Mouse (Mus musculus) forebrain, embryonic 13.5 days (tissue): ENCODE data around the gene Gm20715. TPM values are rescaled to one million over a fixed set of nuclear protein-coding genes. Genes with fewer than 3 reads are reported as not detected.

ENCODE experiments used
- ATAC-seq: fragments of 200-750 bp; cut with Nextera tagmentation; 2 replicates; pipeline ENCODE4 v1.8.0; 2017
- H3K27ac ChIP-seq: fragments of 300-500 bp; sonication (generic); 2 replicates; pipeline ENCODE4 v1.5.1; 2015; ENCODE audit warnings: inconsistent platforms, mild to moderate bottlenecking, moderate library complexity
- H3K27me3 ChIP-seq: fragments of 300-500 bp; sonication (generic); 2 replicates; pipeline ENCODE4 v1.6.1; 2015; ENCODE audit warnings: mild to moderate bottlenecking, inconsistent platforms
- H3K36me3 ChIP-seq: fragments of 300-500 bp; sonication (generic); 2 replicates; pipeline ENCODE4 v1.6.1; 2015; ENCODE audit warnings: mild to moderate bottlenecking, inconsistent platforms; ENCODE audit not compliant: poor library complexity, severe bottlenecking
- H3K4me1 ChIP-seq: fragments of 300-500 bp; sonication (generic); 2 replicates; pipeline ENCODE4 v1.6.1; 2015; ENCODE audit warnings: inconsistent platforms
- H3K4me2 ChIP-seq: fragments of 300-500 bp; sonication (generic); 2 replicates; pipeline ENCODE4 v1.6.1; 2015; ENCODE audit warnings: inconsistent platforms, mild to moderate bottlenecking, moderate library complexity
- H3K4me3 ChIP-seq: fragments of 300-500 bp; sonication (generic); 2 replicates; pipeline ENCODE4 v1.5.1; 2015; ENCODE audit warnings: mild to moderate bottlenecking, inconsistent platforms
- H3K9ac ChIP-seq: fragments of 300-500 bp; sonication (generic); 2 replicates; pipeline ENCODE4 v1.6.1; 2015; ENCODE audit warnings: mild to moderate bottlenecking, inconsistent platforms
- H3K9me3 ChIP-seq: fragments of 300-500 bp; sonication (generic); replicated peaks from 2 replicates; pipeline ENCODE4 v1.6.1; 2016; ENCODE audit warnings: inconsistent platforms
- WGBS: fragments of 180-500 bp; shearing (Covaris S2); methylation state at CpG from one replicate; pipeline ENCODE4 v1.1.7; 2015; 5-methylcytosine and 5-hydroxymethylcytosine counted together
- polyA plus RNA-seq: library from polyadenylated mRNA; unstranded; fragments of >200 nt; fragmentation: Nextera tagmentation; extraction: Ambion mirVana; gene quantifications from 2 replicates; pipeline ENCODE4 v1.2.1, GENCODE M21; 2015

The Gm20715 gene
- polyA plus RNA-seq, 1 experiment from 2014 or later, result 0.05 TPM

- ATAC-seq, result peak; percentile 98
- no peaks in the 10 kb centered on the region for H3K27me3 ChIP-seq
- peaks cover 24% of the 10 kb centered on the region for H3K4me1 ChIP-seq
- peak within 1 kb of the TSS; percentile 86 for H3K4me2 ChIP-seq
- peak within 1 kb of the TSS; percentile 80 for H3K9ac ChIP-seq
- H3K36me3 ChIP-seq, result peaks cover 22% of the 10 kb centered on the region
- H3K4me3 ChIP-seq, result peak within 1 kb of the TSS; percentile 70
- H3K27ac ChIP-seq, result no peak within 1 kb of the TSS
- under 1% methylated on average over 28 of the region's 28 CpGs for WGBS
- no peaks in the 10 kb centered on the region; the same call in 1 of the 2 replicates for H3K9me3 ChIP-seq
These were observed 27.0 kb upstream of the Gm20715 start, which contains the start of gene Zfp28 for GRCm38 (mm10) chr7:6383044-6383455. Zfp28 (plus strand) TSS chr7:6383295.

GRCm38 (mm10) chr7:6384011-6384410 lies 26.1 kb upstream of the Gm20715 start:
- 77% methylated on average over 8 of the region's 8 CpGs for WGBS
- Histone ChIP-seq H3K36me3 (peaks cover 18% of the 10 kb centered on the region), H3K27me3 (no peaks in the 10 kb centered on the region), H3K9ac (peak overlapping the region; percentile 80; the same call in 1 of the 2 replicates), H3K4me3 (peak overlapping the region; percentile 70), H3K9me3 (no peaks in the 10 kb centered on the region; the same call in 1 of the 2 replicates), H3K4me1 (peaks cover 24% of the 10 kb centered on the region), H3K27ac (no peak overlapping the region), H3K4me2 (peak overlapping the region; percentile 86)
- no peak for ATAC-seq

DNA sequence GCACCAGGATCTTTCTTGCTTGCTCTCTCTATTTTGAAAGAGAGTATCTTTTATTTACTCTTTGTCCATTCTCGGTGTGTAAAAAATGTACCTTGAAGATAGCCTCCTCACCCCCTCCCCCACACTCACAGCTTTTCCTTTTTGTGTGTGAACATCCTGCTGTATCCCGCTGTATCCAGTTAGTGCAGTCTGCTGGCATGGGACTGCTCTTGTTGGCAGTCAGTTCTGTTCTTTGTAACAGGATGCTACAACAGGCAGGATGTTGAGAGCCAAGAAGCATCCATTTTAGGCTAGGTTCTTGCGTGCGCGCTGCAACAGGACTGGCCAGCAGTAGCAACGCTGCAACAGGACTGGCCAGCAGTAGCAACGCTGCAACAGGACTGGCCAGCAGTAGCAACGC lies 23.1 kb upstream of the Gm20715 start:
- Histone ChIP-seq H3K4me3 (no peak overlapping the region), H3K9ac (no peak overlapping the region), H3K9me3 (no peaks in the 10 kb centered on the region), H3K4me2 (no peak overlapping the region), H3K4me1 (peaks cover 22% of the 10 kb centered on the region), H3K27ac (no peak overlapping the region), H3K36me3 (peaks cover 45% of the 10 kb centered on the region), H3K27me3 (no peaks in the 10 kb centered on the region)
- WGBS, result 98% methylated on average over 8 of the region's 8 CpGs
- no peak for ATAC-seq

- Histone ChIP-seq H3K27ac (no peak overlapping the region), H3K9ac (no peak overlapping the region), H3K4me1 (peaks cover 7% of the 10 kb centered on the region), H3K27me3 (no peaks in the 10 kb centered on the region), H3K4me3 (no peak overlapping the region), H3K9me3 (no peaks in the 10 kb centered on the region), H3K4me2 (no peak overlapping the region), H3K36me3 (peaks cover 65% of the 10 kb centered on the region)
- ATAC-seq, result no peak
- 88% methylated on average over 5 of the region's 5 CpGs for WGBS
These were observed 21.1 kb upstream of the Gm20715 start for GRCm38 (mm10) chr7:6388971-6389370.

DNA sequence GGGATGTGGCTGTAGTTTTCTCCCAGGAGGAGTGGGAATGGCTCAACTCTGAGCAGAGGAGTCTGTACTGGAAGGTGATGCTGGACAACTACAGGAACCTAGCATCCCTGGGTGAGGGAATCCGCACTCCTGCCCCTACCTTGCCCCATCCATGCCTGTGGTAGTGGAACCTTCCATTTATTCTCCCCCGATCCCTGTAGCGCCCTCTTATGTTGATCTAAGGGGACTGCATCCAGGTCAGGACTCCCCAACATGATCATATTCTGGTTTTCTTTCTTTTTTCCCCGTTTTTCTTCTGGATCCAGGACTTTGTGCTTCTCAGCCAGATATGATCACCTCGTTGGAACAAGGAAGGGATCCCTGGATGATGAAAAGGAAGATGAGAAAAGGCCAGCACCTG lies 20.6 kb upstream of the Gm20715 start:
- 75% methylated on average over 5 of the region's 5 CpGs for WGBS
- Histone ChIP-seq H3K4me3 (no peak overlapping the region), H3K27ac (no peak overlapping the region), H3K9ac (no peak overlapping the region), H3K27me3 (no peaks in the 10 kb centered on the region), H3K4me1 (peaks cover 2% of the 10 kb centered on the region; the same call in 1 of the 2 replicates), H3K36me3 (peaks cover 69% of the 10 kb centered on the region), H3K9me3 (no peaks in the 10 kb centered on the region), H3K4me2 (no peak overlapping the region)
- ATAC-seq, result no peak

- peak within 1 kb of the TSS; percentile 0; the same call in 1 of the 2 replicates for H3K27ac ChIP-seq
- H3K4me3 ChIP-seq, result peak within 1 kb of the TSS; percentile 48
- peak within 1 kb of the TSS; percentile 71 for H3K9ac ChIP-seq
- H3K4me2 ChIP-seq, result peak within 1 kb of the TSS; percentile 72
- peaks cover 25% of the 10 kb centered on the region for H3K36me3 ChIP-seq
- H3K27me3 ChIP-seq, result no peaks in the 10 kb centered on the region
- peaks cover 11% of the 10 kb centered on the region; the same call in 1 of the 2 replicates for H3K4me1 ChIP-seq
- 28% methylated on average over 25 of the region's 25 CpGs for WGBS
- ATAC-seq, result peak; percentile 94
- no peaks in the 10 kb centered on the region for H3K9me3 ChIP-seq
These were observed 11.8 kb upstream of the Gm20715 start, which contains the start of gene Smim17 for GRCm38 (mm10) chr7:6397996-6398975. Smim17 (plus strand) TSS chr7:6398715.

DNA sequence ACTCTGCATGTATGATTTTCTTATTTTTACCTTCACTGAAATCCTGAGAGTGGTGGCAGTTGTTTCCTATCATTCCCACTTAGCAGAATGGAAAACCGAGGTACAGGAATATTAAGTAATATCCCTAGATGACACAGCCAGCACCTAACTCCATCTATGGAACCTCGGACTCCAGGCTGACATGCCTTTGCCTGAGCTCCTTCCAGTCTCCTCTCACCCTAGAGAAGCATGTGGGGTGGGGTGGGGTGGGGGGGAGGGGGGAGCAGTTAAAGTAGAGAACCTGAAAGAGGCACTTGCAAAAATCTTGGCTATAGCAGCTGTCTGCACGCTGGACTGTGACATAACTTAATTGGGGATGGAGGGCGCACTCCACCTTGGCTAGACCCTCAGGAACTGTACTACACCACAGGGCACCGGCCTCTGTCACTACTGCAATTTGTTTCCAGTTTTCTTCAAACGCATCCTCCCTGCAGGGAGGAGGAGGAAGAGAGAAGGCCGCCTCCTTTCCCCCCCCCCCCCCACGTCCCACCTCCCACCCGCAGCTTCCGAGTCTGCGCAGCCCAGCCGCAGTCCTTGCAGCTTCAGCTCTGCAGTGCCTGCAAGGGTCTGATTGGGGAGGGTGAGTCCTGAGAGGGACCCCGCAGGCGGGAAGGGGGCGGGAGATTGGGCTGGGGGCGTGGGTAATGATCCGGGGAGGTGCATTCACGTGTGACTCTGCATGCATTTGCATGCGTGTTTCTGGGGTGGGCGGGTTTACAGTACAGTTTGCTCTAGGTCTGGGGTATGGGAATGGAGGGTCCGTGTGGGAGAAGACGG lies 4.8 kb downstream of the Gm20715 start:
- Histone ChIP-seq H3K9ac (peak overlapping the region; percentile 37; the same call in 1 of the 2 replicates), H3K4me2 (peak overlapping the region; percentile 52), H3K4me3 (peak overlapping the region; percentile 28), H3K27ac (no peak overlapping the region), H3K27me3 (no peaks in the 10 kb centered on the region), H3K36me3 (no peaks in the 10 kb centered on the region), H3K4me1 (no peaks in the 10 kb centered on the region), H3K9me3 (no peaks in the 10 kb centered on the region)
- 8% methylated on average over 20 of the region's 22 CpGs for WGBS
- peak; percentile 89 for ATAC-seq

DNA sequence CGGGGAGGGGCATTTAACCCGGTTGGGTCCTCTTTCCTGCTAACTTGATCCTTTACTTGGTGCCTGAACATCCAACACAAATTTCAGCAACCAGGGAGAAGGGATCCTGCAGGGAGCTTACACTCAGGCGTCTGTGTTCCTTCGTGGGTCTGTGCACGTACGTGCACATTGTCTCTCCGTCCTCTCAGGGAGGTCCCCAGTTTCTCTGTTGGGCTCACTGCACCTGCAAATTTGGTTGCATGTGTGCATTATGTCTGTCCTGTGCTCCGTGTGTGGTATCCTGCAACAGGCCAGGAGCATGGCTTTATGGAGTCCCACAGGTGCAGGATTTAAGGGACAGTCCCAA lies 5.3 kb downstream of the Gm20715 start:
- Histone ChIP-seq H3K4me1 (no peaks in the 10 kb centered on the region), H3K4me3 (peak overlapping the region; percentile 28), H3K4me2 (peak overlapping the region; percentile 52), H3K27ac (no peak overlapping the region), H3K9ac (no peak overlapping the region; the same call in 1 of the 2 replicates), H3K9me3 (no peaks in the 10 kb centered on the region), H3K36me3 (no peaks in the 10 kb centered on the region), H3K27me3 (no peaks in the 10 kb centered on the region)
- peak; percentile 68; the same call in 1 of the 2 replicates for ATAC-seq
- WGBS, result 15% methylated on average over 8 of the region's 8 CpGs

- no peaks in the 10 kb centered on the region for H3K36me3 ChIP-seq
- H3K9me3 ChIP-seq, result no peaks in the 10 kb centered on the region
- no peak for ATAC-seq
- no peak overlapping the region for H3K9ac ChIP-seq
- no peaks in the 10 kb centered on the region for H3K4me1 ChIP-seq
- 78% methylated on average over 6 of the region's 6 CpGs for WGBS
- H3K27ac ChIP-seq, result no peak overlapping the region
- H3K4me3 ChIP-seq, result no peak overlapping the region
- no peak overlapping the region for H3K4me2 ChIP-seq
- no peaks in the 10 kb centered on the region for H3K27me3 ChIP-seq
These were observed 9.8 kb downstream of the Gm20715 start for GRCm38 (mm10) chr7:6419894-6420293.

- 90% methylated on average over 3 of the region's 3 CpGs for WGBS
- no peak overlapping the region for H3K9ac ChIP-seq
These were observed 19.3 kb downstream of the Gm20715 start for GRCm38 (mm10) chr7:6429381-6429780.

GRCm38 (mm10) chr7:6430342-6430741 lies 20.3 kb downstream of the Gm20715 start:
- no peak for ATAC-seq

More at GRCm38 (mm10) chr7:6429381-6429780, 19.3 kb downstream of the Gm20715 start:
- H3K4me1 ChIP-seq, result no peaks in the 10 kb centered on the region; the same call in 1 of the 2 replicates
- H3K36me3 ChIP-seq, result no peaks in the 10 kb centered on the region
- H3K27ac ChIP-seq, result no peak overlapping the region
- no peaks in the 10 kb centered on the region for H3K27me3 ChIP-seq
- 0 out of 2 replicates have a peak, but pooled peaks cover 6% of the 10 kb centered on the region for H3K9me3 ChIP-seq
- H3K4me2 ChIP-seq, result no peak overlapping the region
- ATAC-seq, result no peak
- no peak overlapping the region for H3K4me3 ChIP-seq

More at GRCm38 (mm10) chr7:6430342-6430741, 20.3 kb downstream of the Gm20715 start:
- Histone ChIP-seq H3K4me1 (peaks cover 6% of the 10 kb centered on the region), H3K9ac (no peak overlapping the region), H3K27ac (no peak overlapping the region), H3K4me2 (no peak overlapping the region), H3K36me3 (no peaks in the 10 kb centered on the region), H3K27me3 (no peaks in the 10 kb centered on the region), H3K9me3 (0 out of 2 replicates have a peak, but pooled peaks cover 6% of the 10 kb centered on the region), H3K4me3 (no peak overlapping the region)
- WGBS, result 46% methylated on average over 2 of the region's 2 CpGs
